18 mouse cellular contexts compared by ENCODE assay signal in the genomic region with DNA sequence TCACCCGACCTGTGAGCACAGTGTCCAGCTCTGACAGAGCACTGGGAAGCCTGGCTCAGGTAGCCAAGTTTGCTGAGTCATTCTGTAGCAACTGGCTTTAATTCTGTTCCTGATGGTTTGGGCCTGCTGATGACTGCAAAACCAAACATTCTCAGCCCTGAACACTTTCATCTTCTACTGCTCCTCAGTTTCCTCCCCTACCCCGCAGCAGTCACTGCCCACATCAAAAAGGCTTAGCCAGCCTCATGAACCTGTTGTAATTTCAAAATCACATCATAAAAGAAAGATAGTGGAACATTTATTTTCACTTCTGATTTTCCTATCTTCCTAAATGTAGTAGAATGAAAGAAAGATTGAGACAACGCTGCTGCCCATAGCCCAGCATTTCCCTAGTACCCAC.
DNase-seq lines count a peak whose midpoint lies in the region; ATAC-seq lines count a peak whose summit lies in the region.
"Had no signal": no experiment of that assay in that cellular context is flagged by ENCODE, and none has a peak within 500 bp of the region (broad histone marks: within the 10 kb centered on the region; RNA-seq: fewer than 3 reads in every experiment).

No protein-coding gene starts in this region.

- ATAC-seq in CD4-positive, CD25-positive, alpha-beta regulatory T cell, adult 4 months: peak; percentile 69
- ATAC-seq: forebrain, embryonic 14.5 days; midbrain, embryonic 15.5 days had no signal

- DNase-seq in thymus, postnatal 14 days: peak; percentile 24
- DNase-seq in thymus, postnatal 10 days (ENCODE audit: low spot score in 2 of 2): no peak
- DNase-seq in naive thymus-derived CD4-positive, alpha-beta T cell, adult 2 months (ENCODE audit: low read depth): peak; percentile 59
- no peak for DNase-seq in left cerebral cortex, adult 8-10 months (ENCODE audit: low spot score in 2 of 2)
- DNase-seq in layer of hippocampus, postnatal 36 days: no peak
- DNase-seq: adrenal gland, adult 8-10 months; cerebellum, adult 8-10 months; cerebellum, postnatal 25 days; gastrocnemius, postnatal 36 days; heart, adult 18-20 months; heart, postnatal 4 days; kidney, adult 8-10 months; kidney, postnatal 4 days; right cerebral cortex, postnatal 25 days; spleen, adult 18-20 months had no signal

Comparison
In these comparisons a context has a peak if more than half of its experiments do, and no peak if none do; other contexts are left out.
1. DNase-seq: peak in thymus, postnatal 14 days (single experiment) and naive thymus-derived CD4-positive, alpha-beta T cell, adult 2 months (single experiment); none in thymus, postnatal 10 days (0 of 2), left cerebral cortex, adult 8-10 months (0 of 2) and layer of hippocampus, postnatal 36 days (0 of 2).